Mouse (Mus musculus) MEL (cell line): Measurements from ENCODE around the gene Slc3a1. TPM values are rescaled to one million over a fixed set of nuclear protein-coding genes. Genes with fewer than 3 reads are reported as not detected.

ENCODE experiments used
- DNase-seq: peaks from one replicate; pipeline ENCODE4 v3.0.0; 2011; ENCODE audit warnings: low read depth, low spot score
- H3K27ac ChIP-seq: 2 replicates; pipeline ENCODE4 v1.5.1; 2012; ENCODE audit warnings: low read depth, mild to moderate bottlenecking, control low read depth, low read length, moderate library complexity; ENCODE audit not compliant: control insufficient read depth
- H3K27me3 ChIP-seq, 2 experiments: fragments of 150-350 bp in 1 of 2; sonication (generic) in 1 of 2; 2 replicates each; pipeline ENCODE4 v1.6.1; 2012; ENCODE audit warnings: low read length in 2 of 2, mild to moderate bottlenecking in 2 of 2, improper control_type of control experiment in 1 of 2, moderate library complexity in 1 of 2; ENCODE audit not compliant: insufficient read depth in 2 of 2, control insufficient read depth in 1 of 2
- H3K36me3 ChIP-seq, 2 experiments: 2 replicates each; pipeline ENCODE4 v1.6.1; 2012 to 2014; ENCODE audit warnings: low read length in 2 of 2, improper control_type of control experiment in 1 of 2, inconsistent platforms in 1 of 2, mild to moderate bottlenecking in 1 of 2; ENCODE audit not compliant: insufficient read depth in 2 of 2, control insufficient read depth in 1 of 2
- H3K4me1 ChIP-seq, 2 experiments: fragments of 150-350 bp in 1 of 2; sonication (generic) in 1 of 2; 2 replicates each; pipeline ENCODE4 v1.6.1; 2012; ENCODE audit warnings: low read length in 2 of 2, improper control_type of control experiment in 1 of 2, mild to moderate bottlenecking in 1 of 2; ENCODE audit not compliant: insufficient read depth in 2 of 2, control insufficient read depth in 1 of 2
- H3K4me3 ChIP-seq, 2 experiments: fragments of 150-350 bp in 1 of 2; sonication (generic) in 1 of 2; 2 replicates each; pipeline ENCODE4 v1.5.1; 2012; ENCODE audit warnings: low read depth in 2 of 2, low read length in 2 of 2, mild to moderate bottlenecking in 2 of 2, moderate library complexity in 2 of 2, control low read depth in 1 of 2, improper control_type of control experiment in 1 of 2; ENCODE audit not compliant: control insufficient read depth in 1 of 2, insufficient read depth in 1 of 2
- H3K79me2 ChIP-seq: 2 replicates; pipeline ENCODE4 v1.6.1; 2012; ENCODE audit warnings: mild to moderate bottlenecking, low read length, moderate library complexity; ENCODE audit not compliant: control insufficient read depth, poor library complexity, insufficient read depth
- H3K9ac ChIP-seq: 2 replicates; pipeline ENCODE4 v1.6.1; 2012; ENCODE audit warnings: low read depth, mild to moderate bottlenecking, control low read depth, low read length, moderate library complexity; ENCODE audit not compliant: control insufficient read depth, poor library complexity, severe bottlenecking
- H3K9me3 ChIP-seq: fragments of 150-350 bp; sonication (generic); replicated peaks from 2 replicates; pipeline ENCODE4 v1.6.1; 2012; ENCODE audit warnings: mild to moderate bottlenecking, low read length, improper control_type of control experiment, moderate library complexity; ENCODE audit not compliant: insufficient read depth
- BHLHE40 ChIP-seq: IDR thresholded peaks from 2 replicates; pipeline ENCODE4 v1.6.1; 2012; ENCODE audit warnings: low read depth, mild to moderate bottlenecking, inconsistent platforms, low read length, improper control_type of control experiment, borderline replicate concordance
- CHD1 ChIP-seq: IDR thresholded peaks from 2 replicates; pipeline ENCODE4 v1.6.1; 2012; ENCODE audit warnings: low read depth, mild to moderate bottlenecking, inconsistent platforms, low read length, improper control_type of control experiment
- ELF1 ChIP-seq: IDR thresholded peaks from 2 replicates; pipeline ENCODE4 v1.6.1; 2014; ENCODE audit warnings: low read depth, mild to moderate bottlenecking, inconsistent platforms, low read length, improper control_type of control experiment, moderate library complexity
- EP300 ChIP-seq, 2 experiments: IDR thresholded peaks; 2 replicates each; pipeline ENCODE4 v1.6.1; 2011; ENCODE audit warnings: improper control_type of control experiment in 2 of 2, low read length in 2 of 2, low read depth in 1 of 2, mild to moderate bottlenecking in 1 of 2
- ETS1 ChIP-seq: IDR thresholded peaks from 2 replicates; pipeline ENCODE4 v1.6.1; 2012; ENCODE audit warnings: low read depth, mild to moderate bottlenecking, inconsistent platforms, low read length, improper control_type of control experiment, moderate library complexity
- GABPA ChIP-seq: IDR thresholded peaks from 2 replicates; pipeline ENCODE4 v1.6.1; 2012; ENCODE audit warnings: low read depth, mild to moderate bottlenecking, inconsistent platforms, low read length, improper control_type of control experiment, moderate library complexity
- JUND ChIP-seq: IDR thresholded peaks from 2 replicates; pipeline ENCODE4 v1.6.1; 2011; ENCODE audit warnings: low read depth, mild to moderate bottlenecking, improper control_type of control experiment, low read length
- KAT2A ChIP-seq: conservative IDR thresholded peaks from 2 replicates; pipeline ENCODE4 v1.6.1; 2012; ENCODE audit warnings: low read depth, low read length, improper control_type of control experiment, inconsistent platforms
- MAFK ChIP-seq: IDR thresholded peaks from 2 replicates; pipeline ENCODE4 v1.6.1; 2011; ENCODE audit warnings: low read depth, mild to moderate bottlenecking, low read length, improper control_type of control experiment, borderline replicate concordance
- MAX ChIP-seq: IDR thresholded peaks from 2 replicates; pipeline ENCODE4 v1.6.1; 2011; ENCODE audit warnings: low read length, improper control_type of control experiment
- MAZ ChIP-seq: IDR thresholded peaks from 2 replicates; pipeline ENCODE4 v1.6.1; 2012; ENCODE audit warnings: low read depth, mild to moderate bottlenecking, inconsistent platforms, low read length, improper control_type of control experiment
- MEF2A ChIP-seq: IDR thresholded peaks from 2 replicates; pipeline ENCODE4 v1.6.1; 2014; ENCODE audit warnings: low read depth, mild to moderate bottlenecking, inconsistent platforms, low read length, improper control_type of control experiment; ENCODE audit not compliant: poor library complexity, insufficient replicate concordance, severe bottlenecking; ENCODE audit errors: extremely low read depth
- MYB ChIP-seq: IDR thresholded peaks from 2 replicates; pipeline ENCODE4 v1.6.1; 2011; ENCODE audit warnings: mild to moderate bottlenecking, low read depth, low read length, improper control_type of control experiment
- MYC ChIP-seq: IDR thresholded peaks from 2 replicates; pipeline ENCODE4 v1.6.1; 2011; ENCODE audit warnings: low read depth, mild to moderate bottlenecking, low read length, improper control_type of control experiment, moderate library complexity
- POLR2AphosphoS5 ChIP-seq: IDR thresholded peaks from 2 replicates; pipeline ENCODE4 v1.6.1; 2012; ENCODE audit warnings: low read depth, borderline replicate concordance, mild to moderate bottlenecking, inconsistent platforms, low read length, moderate library complexity, mixed read lengths
- RAD21 ChIP-seq: IDR thresholded peaks from 2 replicates; pipeline ENCODE4 v1.6.1; 2011; ENCODE audit warnings: mild to moderate bottlenecking, low read depth, low read length, improper control_type of control experiment
- RCOR1 ChIP-seq: IDR thresholded peaks from 2 replicates; pipeline ENCODE4 v1.6.1; 2012; ENCODE audit warnings: low read depth, mild to moderate bottlenecking, inconsistent platforms, low read length, improper control_type of control experiment
- SMC3 ChIP-seq: IDR thresholded peaks from 2 replicates; pipeline ENCODE4 v1.6.1; 2011; ENCODE audit warnings: low read depth, low read length, improper control_type of control experiment
- TBP ChIP-seq: IDR thresholded peaks from 2 replicates; pipeline ENCODE4 v1.8.0; 2011; ENCODE audit warnings: low read depth, low read length, improper control_type of control experiment
- TCF12 ChIP-seq: IDR thresholded peaks from 2 replicates; pipeline ENCODE4 v1.6.1; 2014; ENCODE audit warnings: low read depth, mild to moderate bottlenecking, inconsistent platforms, low read length, improper control_type of control experiment, moderate library complexity
- UBTF ChIP-seq: IDR thresholded peaks from 2 replicates; pipeline ENCODE4 v1.6.1; 2012; ENCODE audit warnings: low read depth, mild to moderate bottlenecking, inconsistent platforms, low read length, improper control_type of control experiment, moderate library complexity, borderline replicate concordance; ENCODE audit not compliant: insufficient read depth
- ZC3H11A ChIP-seq: IDR thresholded peaks from 2 replicates; pipeline ENCODE4 v1.6.1; 2012; ENCODE audit warnings: low read depth, mild to moderate bottlenecking, inconsistent platforms, low read length, improper control_type of control experiment
- ZKSCAN1 ChIP-seq: IDR thresholded peaks from 2 replicates; pipeline ENCODE4 v1.6.1; 2012; ENCODE audit warnings: low read depth, mild to moderate bottlenecking, inconsistent platforms, low read length, improper control_type of control experiment, moderate library complexity
- polyA plus RNA-seq, 2 experiments: library from polyadenylated mRNA; stranded (reverse) in 1 of 2; unstranded in 1 of 2; fragments of >175 nt in 1 of 2; fragments of >200 nt in 1 of 2; gene quantifications; 2 replicates each; pipeline versions ENCODE4 v1.2.1 to v1.2.4; 2012; ENCODE audit warnings: low replicate concordance in 2 of 2, low read depth in 1 of 2; ENCODE audit not compliant: insufficient read length in 2 of 2, insufficient read depth in 1 of 2, missing spikeins in 1 of 2
- total RNA-seq: library from RNA; depleted of rRNA; stranded (reverse); fragments of 300-350 nt; gene quantifications from 2 replicates; pipeline ENCODE4 v1.2.3, GENCODE M21; 2012

Slc3a1 gene
- total and polyA plus RNA-seq, 3 experiments, result 0.08 TPM; not detected in 1

DNA sequence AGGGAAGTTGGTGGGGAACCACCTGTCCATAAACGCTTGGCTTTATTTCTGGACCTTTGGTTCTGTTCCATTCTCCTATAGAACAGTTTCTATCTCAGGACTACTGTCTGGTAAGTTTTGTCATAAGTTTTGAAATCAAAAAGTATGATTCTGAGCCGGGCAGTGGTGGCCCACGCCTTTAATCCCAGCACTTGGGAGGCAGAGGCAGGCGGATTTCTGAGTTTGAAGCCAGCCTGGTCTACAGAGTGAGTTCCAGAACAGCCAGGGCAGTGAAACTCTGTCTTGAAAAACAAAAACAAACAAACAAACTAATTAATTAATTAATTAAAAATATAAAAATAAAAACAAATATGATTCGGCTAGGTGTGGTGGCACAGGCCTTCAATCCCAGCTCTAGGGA is 10.6 kb downstream of the Slc3a1 start:
- H3K27ac ChIP-seq, result no peak overlapping the region
- H3K9me3 ChIP-seq, result no peaks in the 10 kb centered on the region
- no peaks in the 10 kb centered on the region for H3K79me2 ChIP-seq
- no peak overlapping the region for H3K4me3 ChIP-seq
- H3K4me1 ChIP-seq, result no peaks in the 10 kb centered on the region
- no peaks in the 10 kb centered on the region for H3K27me3 ChIP-seq
- TF ChIP-seq TBP, result no peak
- TF ChIP-seq MAZ, result no peak
- no peak for TF ChIP-seq MEF2A
- no peak for TF ChIP-seq TCF12
- no peak for TF ChIP-seq CHD1
- no peak for TF ChIP-seq MAFK
- TF ChIP-seq KAT2A, result no peak
- no peak for TF ChIP-seq ETS1
- TF ChIP-seq UBTF, result no peak
- TF ChIP-seq ELF1, result no peak
- no peak for TF ChIP-seq RAD21
- TF ChIP-seq SMC3, result no peak
- TF ChIP-seq ZC3H11A, result no peak
- no peak for DNase-seq
- H3K9ac ChIP-seq, result no peak overlapping the region
- H3K36me3 ChIP-seq, result no peaks in the 10 kb centered on the region

DNA sequence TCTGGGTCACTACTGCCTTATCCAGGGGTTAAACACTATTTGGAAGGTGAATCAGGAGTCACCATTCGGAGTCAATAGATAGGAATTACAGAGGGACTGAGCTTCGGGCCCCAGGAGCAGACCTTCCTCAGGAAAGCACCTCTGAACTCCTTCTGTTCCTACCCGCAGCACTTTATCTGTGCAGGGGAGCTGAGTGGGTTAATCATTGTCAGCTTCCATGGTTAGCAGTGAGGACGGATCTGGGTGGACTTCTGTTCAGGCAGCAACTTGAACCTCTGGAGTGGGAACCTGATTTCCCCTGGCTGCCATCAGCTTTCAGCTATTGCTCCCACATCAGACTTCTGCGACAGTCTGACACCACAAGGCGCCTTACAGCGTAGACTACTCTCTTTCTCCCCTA is 12.7 kb downstream of the Slc3a1 start:
- Histone ChIP-seq H3K27ac (no peak overlapping the region), H3K9me3 (no peaks in the 10 kb centered on the region)

More for the DNA sequence above, 12.7 kb downstream of the Slc3a1 start:
- TF ChIP-seq POLR2AphosphoS5 (no peak), TCF12 (no peak), JUND (no peak), MAX (no peak), ZKSCAN1 (no peak), MYB (no peak), MAZ (no peak), EP300 (IDR thresholded peaks at IDR 0.05; ENCODE audit: low read depth in 1 of 2, low read length in 2 of 2) (no peak), GABPA (no peak), MYC (no peak), RCOR1 (no peak), RAD21 (no peak), TBP (no peak), BHLHE40 (no peak)
- H3K9ac ChIP-seq, result no peak overlapping the region
- no peaks in the 10 kb centered on the region for H3K79me2 ChIP-seq
- no peaks in the 10 kb centered on the region for H3K36me3 ChIP-seq
- H3K4me1 ChIP-seq, result no peaks in the 10 kb centered on the region
- no peak overlapping the region for H3K4me3 ChIP-seq
- DNase-seq, result no peak
- H3K27me3 ChIP-seq, result no peaks in the 10 kb centered on the region
